Mouse (Mus musculus) heart, embryonic 10.5 days (tissue): ENCODE data around the gene Mstn. TPM values are rescaled to one million over a fixed set of nuclear protein-coding genes. Genes with fewer than 3 reads are reported as not detected.

Experiments used
- DNase-seq: peaks from one replicate; pipeline ENCODE4 v3.0.0-alpha.2; 2017; ENCODE audit warnings: low spot score
- H3K27ac ChIP-seq: fragments of 300-500 bp; sonication (generic); 2 replicates; pipeline ENCODE4 v1.5.1; 2016; ENCODE audit warnings: mild to moderate bottlenecking
- H3K27me3 ChIP-seq: fragments of 300-500 bp; sonication (generic); 2 replicates; pipeline ENCODE4 v1.6.1; 2016; ENCODE audit warnings: mild to moderate bottlenecking; ENCODE audit not compliant: poor library complexity, insufficient read depth, severe bottlenecking
- H3K36me3 ChIP-seq: fragments of 300-500 bp; sonication (generic); 2 replicates; pipeline ENCODE4 v1.6.1; 2016; ENCODE audit warnings: mild to moderate bottlenecking, moderate library complexity
- H3K4me1 ChIP-seq: fragments of 300-500 bp; sonication (generic); 2 replicates; pipeline ENCODE4 v1.6.1; 2016; ENCODE audit warnings: mild to moderate bottlenecking
- H3K4me3 ChIP-seq: fragments of 300-500 bp; sonication (generic); 2 replicates; pipeline ENCODE4 v1.5.1; 2016; ENCODE audit warnings: mild to moderate bottlenecking, moderate library complexity
- H3K9me3 ChIP-seq: fragments of 300-500 bp; sonication (generic); 2 replicates; pipeline ENCODE4 v1.6.1; 2016; ENCODE audit warnings: mild to moderate bottlenecking, moderate library complexity
- WGBS: fragments of 180-500 bp; shearing (Covaris S2); methylation state at CpG from one replicate; pipeline ENCODE4 v1.1.7; 2016; 5-methylcytosine and 5-hydroxymethylcytosine counted together
- polyA plus RNA-seq: library from polyadenylated mRNA; unstranded; fragments of >200 nt; fragmentation: Nextera tagmentation; extraction: Ambion mirVana; gene quantifications from 2 replicates; pipeline ENCODE4 v1.2.1, GENCODE M21; 2016

The Mstn gene
- polyA plus RNA-seq, result 1.7 and 2.1 TPM in 2 replicates

GRCm38 (mm10) chr1:53061340-53061739 is at the start of gene Mstn:
Mstn (plus strand) TSS chr1:53061640.
- no peaks in the 10 kb centered on the region for H3K36me3 ChIP-seq
- no peak within 1 kb of the TSS; the same call in 1 of the 2 replicates for H3K27ac ChIP-seq
- no peaks in the 10 kb centered on the region for H3K9me3 ChIP-seq
- no peak within 1 kb of the TSS for H3K4me3 ChIP-seq
- peaks cover 11% of the 10 kb centered on the region; the same call in 1 of the 2 replicates for H3K4me1 ChIP-seq
- no peak for DNase-seq
- 71% methylated on average over 6 of the region's 6 CpGs for WGBS
- H3K27me3 ChIP-seq, result no peaks in the 10 kb centered on the region

- H3K9me3 ChIP-seq, result no peaks in the 10 kb centered on the region
- no peaks in the 10 kb centered on the region for H3K4me1 ChIP-seq
- H3K27me3 ChIP-seq, result no peaks in the 10 kb centered on the region
- no peak overlapping the region for H3K27ac ChIP-seq
- DNase-seq, result no peak
- H3K36me3 ChIP-seq, result no peaks in the 10 kb centered on the region
- H3K4me3 ChIP-seq, result no peak overlapping the region
- 79% methylated on average over 6 of the region's 6 CpGs for WGBS
These were observed 46.7 kb upstream of the Mstn start for GRCm38 (mm10) chr1:53014716-53015115.

- Histone ChIP-seq H3K36me3 (no peaks in the 10 kb centered on the region), H3K4me1 (no peaks in the 10 kb centered on the region), H3K4me3 (no peak overlapping the region), H3K9me3 (no peaks in the 10 kb centered on the region), H3K27ac (no peak overlapping the region), H3K27me3 (no peaks in the 10 kb centered on the region)
- no peak for DNase-seq
- 68% methylated on average over 5 of the region's 5 CpGs for WGBS
These were observed 45.8 kb upstream of the Mstn start for GRCm38 (mm10) chr1:53015606-53016005.

DNA sequence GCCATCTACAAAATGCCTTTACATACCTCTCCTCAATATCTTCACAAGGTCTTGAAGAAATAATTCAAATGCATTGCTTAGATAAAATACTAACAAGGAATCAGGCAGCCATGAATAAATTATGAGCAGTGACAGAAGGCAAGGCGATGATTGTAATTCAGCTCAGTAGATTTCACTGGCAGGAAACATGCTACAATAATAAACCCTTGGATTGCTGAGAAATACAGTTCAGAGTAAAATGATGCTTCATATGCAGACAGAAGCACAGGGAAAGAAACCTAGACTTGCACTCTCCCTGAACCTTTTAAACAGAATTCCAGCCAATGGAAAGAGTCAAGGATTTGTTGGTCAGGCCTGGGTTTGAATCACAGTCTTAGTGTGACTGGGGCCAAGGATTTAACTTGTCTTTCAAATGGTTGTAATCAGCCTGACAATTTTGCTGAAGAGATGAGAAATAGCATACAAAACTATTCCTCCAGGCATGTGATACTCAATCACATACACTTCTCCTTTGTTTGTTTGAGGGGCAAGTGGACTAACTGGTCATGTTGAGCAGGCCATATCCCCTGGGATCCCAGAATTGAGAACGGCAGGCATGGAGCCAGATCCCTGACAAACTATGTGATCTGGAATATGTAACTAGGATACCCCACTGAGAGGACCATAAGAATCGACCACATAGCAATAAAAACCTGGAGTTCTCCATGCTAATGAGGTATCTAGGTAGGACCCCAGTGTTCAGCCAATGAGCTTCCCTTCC is 42.5 kb upstream of the Mstn start:
- Histone ChIP-seq H3K27ac (no peak overlapping the region), H3K27me3 (no peaks in the 10 kb centered on the region), H3K4me1 (no peaks in the 10 kb centered on the region), H3K36me3 (no peaks in the 10 kb centered on the region), H3K9me3 (no peaks in the 10 kb centered on the region), H3K4me3 (no peak overlapping the region)
- DNase-seq, result no peak
- 76% methylated on average over 3 of the region's 3 CpGs for WGBS

DNA sequence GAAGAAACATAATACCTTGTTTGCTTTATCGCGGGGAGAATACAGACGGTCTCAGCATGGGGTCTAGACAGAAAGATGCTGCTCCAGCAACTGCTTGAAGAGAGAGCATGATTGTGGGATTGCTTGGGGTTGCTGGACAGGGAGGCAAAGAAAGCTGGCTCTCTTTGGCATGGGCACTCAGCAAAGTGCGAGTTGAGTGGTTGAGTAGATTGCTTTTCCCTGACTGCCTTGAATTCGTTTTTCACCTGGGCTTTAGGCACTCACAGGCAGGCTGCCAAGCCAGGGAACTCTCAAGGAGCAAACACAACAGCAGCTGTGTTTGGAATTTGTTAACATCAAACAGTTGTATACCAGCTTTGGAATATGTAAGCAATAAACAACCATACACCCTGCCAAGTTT is 41.4 kb upstream of the Mstn start, which contains the start of gene 1700019D03Rik:
1700019D03Rik (minus strand) TSS at position 101 of the 400 bp plus-strand sequence.
- Histone ChIP-seq H3K27ac (no peak within 1 kb of the TSS), H3K27me3 (no peaks in the 10 kb centered on the region), H3K4me3 (no peak within 1 kb of the TSS), H3K9me3 (no peaks in the 10 kb centered on the region), H3K36me3 (no peaks in the 10 kb centered on the region), H3K4me1 (no peaks in the 10 kb centered on the region)
- 67% methylated on average over 5 of the region's 5 CpGs for WGBS
- no peak for DNase-seq

GRCm38 (mm10) chr1:53032550-53032949 is 28.9 kb upstream of the Mstn start:
- Histone ChIP-seq H3K27me3 (no peaks in the 10 kb centered on the region), H3K9me3 (no peaks in the 10 kb centered on the region)
- DNase-seq, result no peak

GRCm38 (mm10) chr1:53037443-53037871 is 24.0 kb upstream of the Mstn start:
- 64% methylated on average over 5 of the region's 5 CpGs for WGBS
- Histone ChIP-seq H3K4me3 (no peak overlapping the region), H3K4me1 (peaks cover 4% of the 10 kb centered on the region; the same call in 1 of the 2 replicates), H3K36me3 (no peaks in the 10 kb centered on the region), H3K9me3 (no peaks in the 10 kb centered on the region), H3K27ac (no peak overlapping the region), H3K27me3 (no peaks in the 10 kb centered on the region)
- DNase-seq, result no peak

More at GRCm38 (mm10) chr1:53032550-53032949, 28.9 kb upstream of the Mstn start:
- Histone ChIP-seq H3K4me1 (peaks cover 3% of the 10 kb centered on the region; the same call in 1 of the 2 replicates), H3K27ac (no peak overlapping the region), H3K4me3 (no peak overlapping the region), H3K36me3 (no peaks in the 10 kb centered on the region)

GRCm38 (mm10) chr1:53049763-53050427 is 11.5 kb upstream of the Mstn start:
- DNase-seq, result no peak
- 79% methylated on average over 8 of the region's 8 CpGs for WGBS

DNA sequence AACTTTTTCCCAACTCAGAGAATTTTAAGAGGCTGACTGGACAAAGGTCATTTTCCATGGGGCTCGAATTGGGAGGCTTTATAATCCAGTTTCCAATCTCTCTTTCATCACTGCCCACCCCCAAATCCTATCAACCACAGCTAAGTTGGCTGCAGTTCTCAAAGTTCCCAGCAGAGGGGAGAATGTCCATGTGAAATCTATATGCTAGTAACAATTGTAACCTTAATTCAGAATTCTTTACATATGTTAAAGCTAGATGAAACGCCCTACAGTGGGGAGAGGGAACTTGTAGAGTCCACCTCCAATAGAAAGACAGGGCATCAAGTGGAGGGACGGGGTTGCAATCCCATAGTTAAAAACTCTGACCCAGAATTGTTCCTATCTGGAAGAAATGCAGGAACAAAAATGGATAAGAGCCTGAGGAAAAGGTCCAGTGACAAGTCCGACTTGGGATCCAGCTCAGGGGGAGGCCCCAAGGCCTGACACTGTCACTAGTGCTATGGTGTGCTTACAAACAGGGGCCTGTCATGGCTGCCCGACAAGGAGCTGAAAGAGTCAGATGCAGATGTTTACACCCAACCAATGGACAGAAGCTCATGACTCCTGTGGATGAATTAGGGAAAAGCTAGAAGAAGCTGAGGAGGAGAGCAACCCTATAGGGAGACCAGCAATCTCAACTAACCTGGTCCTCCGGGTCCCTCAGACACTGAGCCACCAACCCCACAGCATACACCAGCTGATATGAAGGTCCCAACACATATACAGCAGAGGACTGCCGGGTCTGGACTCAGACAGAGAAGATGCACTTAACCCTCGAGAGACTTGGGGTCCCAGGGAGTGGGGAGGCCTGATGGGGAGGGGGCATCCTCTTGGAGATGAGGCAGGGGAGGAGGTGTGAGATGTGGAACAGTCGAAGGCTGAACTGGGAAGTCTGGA is 8.1 kb upstream of the Mstn start:
- H3K4me1 ChIP-seq, result no peaks in the 10 kb centered on the region
- no peaks in the 10 kb centered on the region for H3K36me3 ChIP-seq
- DNase-seq, result no peak
- no peaks in the 10 kb centered on the region for H3K9me3 ChIP-seq
- no peak overlapping the region for H3K4me3 ChIP-seq
- no peaks in the 10 kb centered on the region for H3K27me3 ChIP-seq
- H3K27ac ChIP-seq, result no peak overlapping the region
- 44% methylated on average over 9 of the region's 9 CpGs for WGBS

More at GRCm38 (mm10) chr1:53049763-53050427, 11.5 kb upstream of the Mstn start:
- no peaks in the 10 kb centered on the region for H3K9me3 ChIP-seq
- no peaks in the 10 kb centered on the region for H3K4me1 ChIP-seq
- no peaks in the 10 kb centered on the region for H3K36me3 ChIP-seq
- no peak overlapping the region for H3K4me3 ChIP-seq
- H3K27me3 ChIP-seq, result no peaks in the 10 kb centered on the region
- H3K27ac ChIP-seq, result no peak overlapping the region

GRCm38 (mm10) chr1:53059106-53059505 is 2.3 kb upstream of the Mstn start:
- Histone ChIP-seq H3K4me3 (no peak overlapping the region), H3K4me1 (peaks cover 11% of the 10 kb centered on the region; the same call in 1 of the 2 replicates), H3K9me3 (no peaks in the 10 kb centered on the region), H3K27ac (no peak overlapping the region), H3K27me3 (no peaks in the 10 kb centered on the region), H3K36me3 (no peaks in the 10 kb centered on the region)
- no peak for DNase-seq
- 76% methylated on average over 5 of the region's 5 CpGs for WGBS

- no peaks in the 10 kb centered on the region for H3K36me3 ChIP-seq
- H3K27ac ChIP-seq, result no peak overlapping the region; the same call in 1 of the 2 replicates
- no peaks in the 10 kb centered on the region for H3K27me3 ChIP-seq
- peaks cover 11% of the 10 kb centered on the region; the same call in 1 of the 2 replicates for H3K4me1 ChIP-seq
- H3K9me3 ChIP-seq, result no peaks in the 10 kb centered on the region
- 58% methylated on average over 8 of the region's 8 CpGs for WGBS
- no peak for DNase-seq
- no peak overlapping the region for H3K4me3 ChIP-seq
These were observed 941 bp upstream of the Mstn start for GRCm38 (mm10) chr1:53060499-53060898.

DNA sequence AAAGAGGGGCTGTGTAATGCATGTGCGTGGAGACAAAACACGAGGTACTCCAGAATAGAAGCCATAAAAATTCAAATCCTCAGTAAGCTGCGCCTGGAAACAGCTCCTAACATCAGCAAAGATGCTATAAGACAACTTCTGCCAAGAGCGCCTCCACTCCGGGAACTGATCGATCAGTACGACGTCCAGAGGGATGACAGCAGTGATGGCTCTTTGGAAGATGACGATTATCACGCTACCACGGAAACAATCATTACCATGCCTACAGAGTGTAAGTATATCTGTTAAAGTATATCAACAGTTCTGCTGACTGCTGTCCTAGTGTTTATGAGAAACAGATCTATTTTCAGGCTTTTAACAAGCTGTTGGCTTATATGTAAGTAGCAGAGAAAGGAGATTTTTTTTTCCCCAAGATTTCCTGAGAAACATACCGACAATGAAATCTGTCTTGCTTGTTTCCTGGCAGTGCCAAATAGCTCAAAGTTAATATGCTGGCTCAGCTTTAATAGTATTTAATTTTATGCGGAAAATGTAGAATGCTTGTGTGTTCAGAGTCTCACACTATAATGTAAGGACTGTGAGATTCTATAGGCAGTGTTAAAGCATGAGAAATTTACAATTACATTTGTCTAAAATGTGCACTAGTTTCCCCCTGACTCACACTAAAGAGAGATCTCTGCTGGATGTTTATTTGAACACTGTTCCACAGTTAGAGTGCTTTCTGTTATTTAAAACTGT is 600 bp downstream of the Mstn start:
- Histone ChIP-seq H3K9me3 (no peaks in the 10 kb centered on the region), H3K4me3 (no peak overlapping the region), H3K27ac (no peak overlapping the region), H3K36me3 (no peaks in the 10 kb centered on the region), H3K27me3 (no peaks in the 10 kb centered on the region), H3K4me1 (peaks cover 11% of the 10 kb centered on the region; the same call in 1 of the 2 replicates)
- DNase-seq, result no peak
- 62% methylated on average over 13 of the region's 13 CpGs for WGBS
